ENCODE assay signal across 16 mouse cellular contexts in the genomic region with DNA sequence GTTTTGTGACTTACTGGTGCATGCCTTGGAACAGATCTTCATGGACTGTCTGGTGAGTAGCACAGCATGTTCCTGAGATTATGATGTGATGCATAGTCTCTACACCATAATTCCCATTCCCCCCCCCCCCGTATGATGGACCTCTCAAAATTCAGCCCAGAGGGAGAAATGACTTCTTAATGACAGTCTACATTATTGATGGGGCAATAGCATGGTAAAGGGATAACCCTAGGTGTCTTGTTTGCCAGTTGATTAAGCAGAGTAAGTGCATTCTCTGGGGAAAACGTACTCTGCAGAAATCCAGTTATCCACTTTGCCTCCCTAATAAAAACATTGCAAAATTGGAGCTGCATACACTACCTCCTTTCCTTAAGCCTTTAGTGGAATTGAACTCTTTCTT.
"Had no signal": no experiment of that assay in that cellular context is flagged by ENCODE, and none has a peak within 500 bp of the region (broad histone marks: within the 10 kb centered on the region; RNA-seq: fewer than 3 reads in every experiment).

No protein-coding gene starts in this region.

- H3K9ac ChIP-seq: neural tube, embryonic 12.5 days; neural tube, embryonic 13.5 days; neural tube, embryonic 15.5 days; stomach, embryonic 15.5 days had no signal

- DNase-seq: right cerebral cortex, adult 18-20 months; right cerebral cortex, postnatal 14 days; right cerebral cortex, postnatal 25 days; right cerebral cortex, postnatal 4 days; spleen, adult 18-20 months; thymus, adult 18-20 months; thymus, adult 2 months; thymus, postnatal 14 days; thymus, postnatal 25 days; thymus, postnatal 36 days; thymus, postnatal 4 days had no signal

- H3K9me3 ChIP-seq: neural tube, embryonic 12.5 days; neural tube, embryonic 13.5 days; neural tube, embryonic 15.5 days; stomach, embryonic 15.5 days had no signal

- H3K27me3 ChIP-seq: neural tube, embryonic 12.5 days; neural tube, embryonic 13.5 days; neural tube, embryonic 15.5 days; stomach, embryonic 15.5 days had no signal

- H3K27ac ChIP-seq: neural tube, embryonic 12.5 days; neural tube, embryonic 13.5 days; neural tube, embryonic 15.5 days; stomach, embryonic 15.5 days; stomach, postnatal 0 days had no signal

- H3K4me2 ChIP-seq: neural tube, embryonic 12.5 days; neural tube, embryonic 13.5 days; neural tube, embryonic 15.5 days; stomach, embryonic 15.5 days had no signal

- H3K36me3 ChIP-seq: neural tube, embryonic 12.5 days; neural tube, embryonic 13.5 days; neural tube, embryonic 15.5 days; stomach, embryonic 15.5 days had no signal

- H3K4me3 ChIP-seq: neural tube, embryonic 12.5 days; neural tube, embryonic 13.5 days; neural tube, embryonic 15.5 days; stomach, embryonic 15.5 days had no signal
